Mouse (Mus musculus): ENCODE results near the gene Plxna1. TPM values are rescaled to one million over a fixed set of nuclear protein-coding genes. Genes with fewer than 3 reads are reported as not detected.

Gene Plxna1
- polyA plus RNA-seq, 1 experiment from 2014 or later: 21.6 TPM

DNA sequence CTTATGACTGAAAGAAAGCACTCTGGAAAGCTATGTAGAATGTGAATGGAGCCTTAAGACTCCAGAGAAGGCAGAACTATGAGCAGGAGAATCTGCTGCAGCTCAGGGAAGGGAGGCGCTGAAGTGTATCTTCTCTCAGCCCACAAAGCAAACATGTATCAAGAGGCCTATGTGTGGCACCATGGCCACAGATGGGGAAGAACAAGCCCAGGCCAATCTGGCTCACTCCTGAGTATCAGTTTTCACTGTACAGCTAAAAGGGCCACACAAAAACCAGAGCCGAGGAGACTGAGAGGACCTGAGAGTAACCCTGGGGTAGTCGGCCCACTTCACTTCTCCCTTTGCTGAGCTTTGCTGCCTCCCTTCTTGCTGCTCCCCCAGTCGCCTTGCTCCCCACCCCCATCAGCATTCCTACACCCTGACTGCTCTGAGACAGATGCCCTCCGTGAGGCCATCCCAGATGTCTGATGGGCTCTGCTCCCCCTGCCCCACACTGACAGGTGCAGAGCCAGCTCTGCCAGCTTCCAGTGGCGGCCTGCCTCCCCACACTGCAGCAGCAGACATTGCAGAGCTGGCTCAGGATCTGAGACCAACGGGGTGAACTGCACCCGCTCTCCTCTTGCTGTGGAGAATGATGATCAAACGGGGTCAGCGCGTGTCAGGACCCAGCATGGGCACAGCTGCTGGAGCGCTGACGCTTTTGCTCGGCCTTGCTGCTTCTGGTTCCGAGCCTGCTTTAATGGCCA, 34.5 kb downstream of the Plxna1 start:
- ATAC-seq: peak; percentile 37; the same call in 1 of the 2 replicates
- WGBS: 56% methylated on average over 15 of the region's 15 CpGs
- H3K27ac ChIP-seq (ENCODE audit: low read depth, low read length): no peak overlapping the region

DNA sequence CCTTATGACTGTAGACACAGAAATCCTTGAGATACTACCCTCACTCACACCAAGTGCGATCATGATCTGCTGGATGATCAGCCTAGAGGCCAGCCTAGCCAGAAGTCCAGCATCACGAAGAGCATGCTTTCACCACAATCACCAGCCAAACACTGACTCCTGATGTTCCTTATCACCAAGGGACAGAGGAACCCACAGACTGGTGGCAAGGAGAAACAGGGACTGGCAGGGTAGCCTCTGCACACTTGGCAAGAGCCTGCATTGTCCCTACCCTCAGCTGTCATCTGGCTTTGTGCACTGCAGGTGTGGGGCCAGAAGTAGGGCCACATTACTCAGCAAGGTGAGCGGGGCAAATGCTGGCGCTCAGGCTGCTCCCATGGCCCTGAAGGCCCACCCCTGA, 37.6 kb downstream of the Plxna1 start:
- no peaks in the 10 kb centered on the region for H3K4me1 ChIP-seq (ENCODE audit: control insufficient read depth, insufficient read depth, low read depth, low read length)
- no peak overlapping the region for H3K27ac ChIP-seq (ENCODE audit: low read depth, low read length)
- H3K4me3 ChIP-seq (ENCODE audit: low read length): no peak overlapping the region
- ATAC-seq: no peak
- H3K4me2 ChIP-seq (ENCODE audit: low read length): no peak overlapping the region
- no peak overlapping the region for H3K9ac ChIP-seq (ENCODE audit: low read depth, low read length)
- no peaks in the 10 kb centered on the region for H3K9me3 ChIP-seq (ENCODE audit: control insufficient read depth, low read length)
- WGBS: 92% methylated on average over 4 of the region's 4 CpGs
- no peaks in the 10 kb centered on the region for H3K27me3 ChIP-seq (replicated peaks; ENCODE audit: control insufficient read depth, insufficient read depth, low read length)
- peaks cover 47% of the 10 kb centered on the region for H3K36me3 ChIP-seq (ENCODE audit: control insufficient read depth, insufficient read depth, low read length)

More for the DNA sequence above, 34.5 kb downstream of the Plxna1 start:
- Histone ChIP-seq H3K9ac (ENCODE audit: low read depth, low read length) (no peak overlapping the region), H3K9me3 (ENCODE audit: control insufficient read depth, low read length) (no peaks in the 10 kb centered on the region), H3K27me3 (replicated peaks; ENCODE audit: control insufficient read depth, insufficient read depth, low read length) (no peaks in the 10 kb centered on the region), H3K4me3 (ENCODE audit: low read length) (no peak overlapping the region), H3K4me2 (ENCODE audit: low read length) (no peak overlapping the region), H3K36me3 (ENCODE audit: control insufficient read depth, insufficient read depth, low read length) (peaks cover 40% of the 10 kb centered on the region), H3K4me1 (ENCODE audit: control insufficient read depth, insufficient read depth, low read depth, low read length) (no peaks in the 10 kb centered on the region)

DNA sequence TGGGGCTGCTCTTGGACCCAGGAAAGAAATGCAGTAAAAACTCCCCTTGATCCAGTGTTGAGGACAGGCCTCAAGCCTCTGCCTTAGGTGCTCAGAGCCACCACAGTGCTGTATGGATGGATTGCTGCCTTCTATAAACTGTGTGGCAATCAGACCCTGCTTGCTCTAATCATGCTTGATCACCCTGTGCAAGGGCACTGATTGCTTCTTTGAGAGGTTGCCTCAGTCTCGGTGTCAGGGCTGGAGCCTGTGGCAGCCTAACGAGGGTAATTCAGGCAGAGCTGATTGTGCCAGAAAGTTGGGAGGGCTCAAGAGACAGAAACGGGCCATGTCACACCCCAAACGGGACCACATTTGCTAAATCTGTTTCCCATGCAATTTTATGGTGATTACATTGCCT, 47.2 kb downstream of the Plxna1 start:
- 51% methylated on average over 4 of the region's 4 CpGs for WGBS
- no peaks in the 10 kb centered on the region for H3K27me3 ChIP-seq (replicated peaks; ENCODE audit: control insufficient read depth, insufficient read depth, low read length)
- 0 out of 2 replicates have a peak, but pooled peaks have one; percentile 11 for ATAC-seq
- H3K36me3 ChIP-seq (ENCODE audit: control insufficient read depth, insufficient read depth, low read length): peaks cover 23% of the 10 kb centered on the region
- H3K9ac ChIP-seq (ENCODE audit: low read depth, low read length): no peak overlapping the region
- H3K27ac ChIP-seq (ENCODE audit: low read depth, low read length): no peak overlapping the region
- H3K4me3 ChIP-seq (ENCODE audit: low read length): no peak overlapping the region
- H3K9me3 ChIP-seq (ENCODE audit: control insufficient read depth, low read length): no peaks in the 10 kb centered on the region
- H3K4me1 ChIP-seq (ENCODE audit: control insufficient read depth, insufficient read depth, low read depth, low read length): no peaks in the 10 kb centered on the region; the same call in 1 of the 2 replicates
- H3K4me2 ChIP-seq (ENCODE audit: low read length): no peak overlapping the region

GRCm38 (mm10) chr6:89311518-89311917, 50.9 kb downstream of the Plxna1 start:
- H3K4me2 ChIP-seq (ENCODE audit: low read length): no peak overlapping the region
- H3K9me3 ChIP-seq (ENCODE audit: control insufficient read depth, low read length): 0 out of 2 replicates have a peak, but pooled peaks cover 3% of the 10 kb centered on the region
- H3K4me1 ChIP-seq (ENCODE audit: control insufficient read depth, insufficient read depth, low read depth, low read length): no peaks in the 10 kb centered on the region; the same call in 1 of the 2 replicates
- no peak overlapping the region for H3K4me3 ChIP-seq (ENCODE audit: low read length)
- no peak overlapping the region for H3K9ac ChIP-seq (ENCODE audit: low read depth, low read length)
- no peak overlapping the region for H3K27ac ChIP-seq (ENCODE audit: low read depth, low read length)
- H3K27me3 ChIP-seq (replicated peaks; ENCODE audit: control insufficient read depth, insufficient read depth, low read length): no peaks in the 10 kb centered on the region
- 77% methylated on average over 2 of the region's 2 CpGs for WGBS
- no peak for ATAC-seq
- no peaks in the 10 kb centered on the region for H3K36me3 ChIP-seq (ENCODE audit: control insufficient read depth, insufficient read depth, low read length)

DNA sequence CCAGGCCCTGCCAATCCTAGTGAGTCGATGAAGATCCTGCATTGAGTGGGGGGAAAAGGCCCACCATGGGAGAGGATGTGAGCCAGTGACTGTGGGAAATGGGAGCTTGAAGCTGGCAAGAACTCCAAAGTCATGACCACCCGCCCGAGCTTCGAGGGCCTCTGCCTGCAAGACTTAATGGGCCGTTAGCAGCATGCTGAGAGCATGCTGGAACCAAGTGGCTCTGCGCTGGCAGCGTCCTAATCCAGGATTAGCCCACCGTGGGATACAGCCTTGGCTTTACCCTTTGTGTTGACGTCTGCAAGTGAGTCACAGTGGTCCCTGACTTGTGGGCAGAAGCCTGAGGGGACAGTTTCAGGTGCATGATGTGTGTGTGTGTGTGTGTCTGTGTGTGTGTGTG, 52.2 kb downstream of the Plxna1 start:
- Histone ChIP-seq H3K4me2 (ENCODE audit: low read length) (no peak overlapping the region), H3K36me3 (ENCODE audit: control insufficient read depth, insufficient read depth, low read length) (no peaks in the 10 kb centered on the region), H3K4me3 (ENCODE audit: low read length) (no peak overlapping the region), H3K27me3 (replicated peaks; ENCODE audit: control insufficient read depth, insufficient read depth, low read length) (no peaks in the 10 kb centered on the region), H3K27ac (ENCODE audit: low read depth, low read length) (no peak overlapping the region), H3K9ac (ENCODE audit: low read depth, low read length) (no peak overlapping the region), H3K9me3 (ENCODE audit: control insufficient read depth, low read length) (0 out of 2 replicates have a peak, but pooled peaks cover 3% of the 10 kb centered on the region), H3K4me1 (ENCODE audit: control insufficient read depth, insufficient read depth, low read depth, low read length) (no peaks in the 10 kb centered on the region; the same call in 1 of the 2 replicates)
- peak; percentile 43; the same call in 1 of the 2 replicates for ATAC-seq
- WGBS: 32% methylated on average over 9 of the region's 9 CpGs

- Histone ChIP-seq H3K36me3 (ENCODE audit: control insufficient read depth, insufficient read depth, low read length) (no peaks in the 10 kb centered on the region), H3K4me3 (ENCODE audit: low read length) (no peak overlapping the region), H3K9me3 (ENCODE audit: control insufficient read depth, low read length) (0 out of 2 replicates have a peak, but pooled peaks cover 3% of the 10 kb centered on the region), H3K4me1 (ENCODE audit: control insufficient read depth, insufficient read depth, low read depth, low read length) (peaks cover 10% of the 10 kb centered on the region), H3K27me3 (replicated peaks; ENCODE audit: control insufficient read depth, insufficient read depth, low read length) (no peaks in the 10 kb centered on the region), H3K27ac (ENCODE audit: low read depth, low read length) (no peak overlapping the region), H3K4me2 (ENCODE audit: low read length) (no peak overlapping the region), H3K9ac (ENCODE audit: low read depth, low read length) (no peak overlapping the region)
- WGBS: 74% methylated on average over 6 of the region's 6 CpGs
- ATAC-seq: no peak
Observed at GRCm38 (mm10) chr6:89308213-89308973, 54.0 kb downstream of the Plxna1 start.

DNA sequence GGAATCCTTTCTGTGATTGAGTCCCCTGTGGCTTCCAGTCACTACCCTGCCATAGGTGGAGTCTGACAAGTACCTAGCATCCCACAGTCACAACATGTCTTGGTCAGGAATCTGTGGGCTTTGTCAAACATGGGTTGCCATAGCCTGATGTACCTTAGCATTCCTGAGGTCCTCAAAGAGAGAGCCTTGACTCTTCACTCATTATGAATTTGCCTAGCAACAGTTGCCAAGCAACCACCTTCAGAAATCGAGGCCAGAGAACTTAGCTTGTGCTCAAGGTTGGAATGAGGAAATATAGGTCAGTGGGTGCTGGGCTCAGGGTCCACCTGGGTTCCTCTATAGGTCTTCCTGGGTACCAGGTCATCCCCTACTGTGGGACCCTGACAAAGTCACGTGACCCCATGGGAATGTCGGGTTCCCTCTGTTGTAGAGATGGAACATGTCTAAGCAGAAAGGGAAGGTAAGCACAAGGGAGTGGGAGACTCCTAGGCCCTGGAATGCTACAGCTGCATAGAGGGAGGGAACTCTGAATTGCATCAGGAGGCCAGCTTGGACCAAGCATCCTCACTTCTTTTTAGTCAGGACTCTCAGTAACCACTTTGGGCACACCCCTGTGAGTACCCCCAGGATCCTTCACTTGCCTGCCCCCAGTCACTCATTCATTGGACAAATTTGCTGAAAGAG, 57.9 kb downstream of the Plxna1 start:
- WGBS: 61% methylated on average over 3 of the region's 3 CpGs
- H3K4me3 ChIP-seq (ENCODE audit: low read length): no peak overlapping the region
- H3K4me1 ChIP-seq (ENCODE audit: control insufficient read depth, insufficient read depth, low read depth, low read length): peaks cover 10% of the 10 kb centered on the region
- 0 out of 2 replicates have a peak, but pooled peaks cover 3% of the 10 kb centered on the region for H3K9me3 ChIP-seq (ENCODE audit: control insufficient read depth, low read length)
- H3K27ac ChIP-seq (ENCODE audit: low read depth, low read length): no peak overlapping the region
- no peaks in the 10 kb centered on the region for H3K27me3 ChIP-seq (replicated peaks; ENCODE audit: control insufficient read depth, insufficient read depth, low read length)
- peak; percentile 79 for ATAC-seq
- no peaks in the 10 kb centered on the region for H3K36me3 ChIP-seq (ENCODE audit: control insufficient read depth, insufficient read depth, low read length)
- H3K9ac ChIP-seq (ENCODE audit: low read depth, low read length): no peak overlapping the region
- no peak overlapping the region for H3K4me2 ChIP-seq (ENCODE audit: low read length)

DNA sequence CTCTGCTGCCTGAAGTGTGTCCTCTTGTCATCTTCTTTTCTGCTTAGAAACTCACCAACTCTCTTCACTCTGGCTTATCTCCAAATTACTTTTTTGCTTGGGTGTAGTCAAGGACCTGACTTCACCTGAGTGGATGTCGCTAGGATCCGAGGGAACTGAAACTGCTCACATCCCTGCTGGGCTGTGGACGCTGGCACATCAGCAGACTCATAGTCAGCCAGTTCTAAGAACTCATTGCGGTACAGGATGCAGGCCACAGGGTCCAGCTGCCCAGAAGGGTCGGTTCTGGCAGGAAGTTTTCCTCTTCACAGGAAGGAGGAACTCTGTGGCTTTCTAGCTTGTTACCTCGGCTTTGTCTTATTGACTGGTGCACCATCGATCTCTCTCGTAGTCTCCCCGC, 62.6 kb downstream of the Plxna1 start:
- ATAC-seq: no peak
- 77% methylated on average over 9 of the region's 9 CpGs for WGBS
- H3K4me2 ChIP-seq (ENCODE audit: low read length): no peak overlapping the region
- H3K9ac ChIP-seq (ENCODE audit: low read depth, low read length): no peak overlapping the region
- peaks cover 9% of the 10 kb centered on the region for H3K4me1 ChIP-seq (ENCODE audit: control insufficient read depth, insufficient read depth, low read depth, low read length)
- no peak overlapping the region for H3K4me3 ChIP-seq (ENCODE audit: low read length)
- no peak overlapping the region for H3K27ac ChIP-seq (ENCODE audit: low read depth, low read length)
- H3K36me3 ChIP-seq (ENCODE audit: control insufficient read depth, insufficient read depth, low read length): no peaks in the 10 kb centered on the region
- no peaks in the 10 kb centered on the region for H3K27me3 ChIP-seq (replicated peaks; ENCODE audit: control insufficient read depth, insufficient read depth, low read length)
- H3K9me3 ChIP-seq (ENCODE audit: control insufficient read depth, low read length): no peaks in the 10 kb centered on the region

Data from hindbrain, embryonic 16.5 days (tissue).